Mouse (Mus musculus): ENCODE measurements around the gene Abhd14a. TPM values are rescaled to one million over a fixed set of nuclear protein-coding genes. Genes with fewer than 3 reads are reported as not detected.
"Not testable (repeated sequence)": the region's sequence is repeated elsewhere in the genome, so short reads cannot be mapped to it uniquely, and the experiment has no call there.

The Abhd14a gene
- total RNA-seq (2021): 10 to 100 TPM; 35.3 to 36.5 TPM
- long read RNA-seq, experiment 1, transcript Abhd14a-202 (6 exons, 1,262 nt): major isoform, 5 of 41 reads
- long read RNA-seq, experiment 1, partial matches to known transcripts: 5 of 41 reads
- long read RNA-seq, experiment 1, other reads (novel, unspliced or antisense): 29 of 41 reads
- long read RNA-seq, experiment 2, partial matches to known transcripts: 1 of 34 reads
- long read RNA-seq, experiment 2, other reads (novel, unspliced or antisense): 29 of 34 reads

DNA sequence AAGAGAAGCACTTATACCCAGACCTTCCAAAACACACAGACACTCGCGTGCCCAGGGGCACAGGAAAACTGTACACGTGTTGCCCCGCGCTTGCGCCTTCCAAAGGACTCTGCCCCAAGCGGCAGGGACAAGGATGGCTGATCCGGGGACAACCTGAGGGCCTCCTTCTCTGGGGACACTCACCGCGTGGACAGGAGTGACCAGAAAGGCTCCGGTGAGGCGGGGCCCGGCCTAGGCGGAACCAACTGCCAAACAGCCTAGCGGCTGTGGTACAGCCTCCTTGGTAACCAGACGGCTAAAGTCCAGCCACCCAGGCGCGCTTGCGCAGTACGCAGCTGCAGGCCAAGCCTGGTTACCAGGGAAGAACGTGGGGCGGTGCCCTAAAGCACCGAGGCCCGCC, at the start of gene Abhd14a, which contains the start of gene Abhd14b:
Gene Abhd14a (minus strand): TSS at position 331 of the 400 bp plus-strand sequence.
Gene Abhd14b (plus strand): TSS at position 112 of the 400 bp plus-strand sequence.
- DNase-seq (ENCODE audit: low spot score in 2 of 2): peak; percentile 91 to 94

DNA sequence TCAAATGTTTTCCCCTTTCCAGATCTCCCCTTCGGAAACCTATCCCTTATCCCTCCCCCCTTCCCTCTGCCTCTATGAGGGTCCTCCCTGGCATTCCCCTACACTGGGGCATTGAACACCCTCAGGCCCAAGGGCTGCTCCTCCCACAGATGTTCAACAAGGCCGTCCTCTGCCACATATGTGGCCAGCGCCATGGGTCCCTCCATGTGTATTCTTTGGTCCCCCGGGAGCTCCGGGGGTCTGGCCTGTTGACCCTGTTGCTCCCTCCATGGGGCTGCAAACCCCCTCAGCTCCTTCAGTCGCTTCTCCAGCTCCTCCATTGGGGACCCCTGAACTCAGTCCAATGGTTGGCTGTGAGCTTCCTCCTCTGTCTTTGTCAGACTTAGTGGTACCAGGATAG, 40.1 kb upstream of the Abhd14a start:
- DNase-seq (ENCODE audit: low spot score in 2 of 2): not testable (repeated sequence)

- DNase-seq (ENCODE audit: low spot score in 2 of 2): no peak
These were observed 37.6 kb upstream of the Abhd14a start for GRCm38 (mm10) chr9:106485076-106485475.

DNA sequence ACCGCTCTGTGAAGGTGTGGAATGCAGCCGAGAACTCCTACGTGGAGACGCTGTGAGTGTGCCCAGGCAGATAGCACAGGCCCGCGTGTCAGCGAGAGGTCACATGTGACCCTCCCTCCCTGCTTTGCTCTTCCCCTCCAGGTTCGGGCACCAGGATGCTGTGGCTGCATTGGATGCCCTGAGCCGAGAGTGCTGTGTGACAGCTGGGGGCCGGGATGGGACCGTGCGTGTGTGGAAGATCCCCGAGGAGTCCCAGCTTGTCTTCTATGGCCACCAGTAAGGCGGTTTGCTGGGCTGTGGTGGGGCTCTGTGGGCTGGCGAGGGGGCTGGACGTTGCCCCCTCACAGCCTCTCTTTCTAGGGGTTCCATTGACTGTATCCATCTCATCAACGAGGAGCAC, 36.1 kb upstream of the Abhd14a start:
- DNase-seq (ENCODE audit: low spot score in 2 of 2): no peak

- DNase-seq (ENCODE audit: low spot score in 2 of 2): no peak
These were observed 35.7 kb upstream of the Abhd14a start for GRCm38 (mm10) chr9:106483136-106483535.

GRCm38 (mm10) chr9:106482578-106483115, 35.2 kb upstream of the Abhd14a start:
- DNase-seq (ENCODE audit: low spot score in 2 of 2): no peak

DNA sequence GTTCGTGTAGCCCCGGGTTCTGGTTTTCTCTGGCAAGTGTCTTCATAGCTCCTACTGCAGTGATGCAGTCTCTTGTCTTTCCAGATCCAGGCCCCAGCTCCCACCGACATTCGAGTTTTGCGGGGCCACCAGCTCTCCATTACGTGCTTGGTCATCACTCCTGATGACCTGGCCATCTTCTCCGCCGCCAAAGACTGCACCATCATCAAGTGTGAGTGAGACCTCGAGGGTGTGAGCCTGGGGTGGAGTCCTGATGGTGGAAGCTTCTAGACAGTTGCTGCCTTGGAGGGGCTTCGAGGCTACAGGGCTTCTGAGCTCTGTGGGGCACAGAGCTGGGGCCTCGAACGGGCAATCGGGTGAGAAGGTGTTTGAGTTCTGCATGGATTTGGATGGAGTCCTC, 34.2 kb upstream of the Abhd14a start:
- no peak for DNase-seq (ENCODE audit: low spot score in 2 of 2)

- DNase-seq (ENCODE audit: low spot score in 2 of 2): peak in 1 of 2 experiments; percentile 0
These were observed 33.6 kb upstream of the Abhd14a start for GRCm38 (mm10) chr9:106481075-106481474.

- DNase-seq (ENCODE audit: low spot score in 2 of 2): no peak
These were observed 33.1 kb upstream of the Abhd14a start for GRCm38 (mm10) chr9:106480541-106480940.

DNA sequence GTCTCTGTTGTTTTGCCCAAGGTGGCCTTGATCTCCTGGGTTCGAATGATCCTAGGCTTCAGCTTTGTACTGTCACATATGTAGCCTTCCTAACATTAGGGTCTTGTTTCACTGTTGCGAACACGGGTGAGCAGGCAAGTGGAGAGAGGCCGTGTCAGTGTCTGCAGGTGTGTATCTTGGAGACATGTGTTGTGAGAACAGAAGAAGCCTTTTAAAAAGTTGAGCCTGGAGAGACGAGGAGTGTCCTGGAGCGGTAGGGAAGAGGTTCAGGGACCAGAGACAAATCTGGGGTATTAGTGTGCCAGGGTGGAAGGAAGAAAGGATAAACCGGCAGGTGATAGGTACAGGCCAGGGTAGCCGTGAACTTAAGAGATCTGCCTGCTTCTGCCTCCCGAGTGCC, 30.6 kb upstream of the Abhd14a start:
- DNase-seq (ENCODE audit: low spot score in 2 of 2): peak in 1 of 2 experiments; percentile 1

- peak in 1 of 2 experiments; percentile 1 for DNase-seq (ENCODE audit: low spot score in 2 of 2)
These were observed 30.2 kb upstream of the Abhd14a start for GRCm38 (mm10) chr9:106477649-106478048.

DNA sequence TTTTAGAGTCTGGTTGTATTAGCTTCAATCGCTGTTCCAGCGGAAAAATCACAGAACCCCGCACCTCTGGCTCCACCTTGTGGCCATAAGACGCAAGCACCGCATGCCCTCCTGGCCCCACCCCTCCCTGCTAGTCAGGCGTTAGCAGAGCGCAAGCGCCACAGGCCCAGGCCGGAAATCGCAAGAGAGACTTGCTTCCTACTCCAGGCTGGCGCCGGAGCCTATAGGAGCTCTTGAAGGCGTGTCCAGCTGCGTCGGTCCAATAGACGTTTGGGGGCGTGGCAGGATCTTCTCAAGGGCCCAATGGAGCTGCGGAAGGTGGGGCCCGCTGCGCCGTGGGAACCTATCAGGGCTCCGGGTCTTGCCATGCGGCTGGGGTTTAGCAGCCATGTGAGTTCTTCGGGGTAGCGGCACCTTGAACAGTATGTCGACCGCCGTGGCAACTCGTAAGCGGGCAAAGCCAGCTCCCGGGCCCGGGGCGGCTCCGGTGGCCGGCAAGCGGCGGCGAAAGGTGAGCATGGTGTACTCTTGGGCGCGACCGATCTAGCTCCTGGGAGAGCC, 29.5 kb upstream of the Abhd14a start, which contains the start of gene Parp3:
Gene Parp3 (minus strand): TSS at position 26 of the 561 bp plus-strand sequence.
- peak; percentile 97 to 99 for DNase-seq (ENCODE audit: low spot score in 2 of 2)

- peak; percentile 19 to 25 for DNase-seq (ENCODE audit: low spot score in 2 of 2)
These were observed 28.8 kb upstream of the Abhd14a start for GRCm38 (mm10) chr9:106476002-106476923.

DNA sequence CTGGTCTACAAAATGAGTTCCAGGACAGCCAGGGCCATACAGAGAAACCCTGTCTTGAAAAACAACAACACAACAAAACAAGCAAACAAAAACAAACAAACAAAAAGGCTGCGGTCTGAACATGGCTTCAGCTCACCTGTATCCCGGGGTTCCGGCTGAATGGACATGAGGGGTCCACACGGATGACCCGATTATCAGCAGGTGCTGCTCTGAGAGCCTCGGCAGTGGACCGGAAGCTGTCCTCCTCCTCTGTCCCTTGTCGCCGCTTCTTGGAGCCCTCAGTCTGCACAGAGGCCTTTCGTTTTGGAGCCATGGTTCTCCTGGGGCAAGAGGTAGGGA, 28.2 kb upstream of the Abhd14a start, which contains the start of gene Rrp9:
Gene Rrp9 (plus strand): TSS at position 301 of the 339 bp plus-strand sequence.
- DNase-seq (ENCODE audit: low spot score in 2 of 2): peak in 1 of 2 experiments; percentile 1

DNA sequence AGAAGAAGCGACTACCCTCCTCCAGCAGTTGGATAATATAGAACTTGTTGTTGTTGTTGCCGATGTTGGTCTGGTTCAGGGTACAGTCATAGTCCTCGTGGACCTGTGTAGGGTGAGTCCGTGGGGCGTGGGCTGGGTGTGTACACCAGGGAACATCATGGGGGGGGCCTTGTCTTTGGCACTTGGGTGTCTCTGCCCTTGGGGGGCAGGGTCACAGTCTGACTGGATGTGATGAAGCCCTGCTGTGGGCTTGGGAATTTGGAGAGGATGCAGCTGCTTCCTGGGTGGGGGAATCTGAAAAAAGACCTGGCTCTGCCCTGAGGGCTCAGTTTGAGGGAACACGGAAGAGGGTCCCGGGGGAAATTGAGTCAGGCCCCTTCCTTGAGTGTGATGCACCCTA, 27.6 kb upstream of the Abhd14a start:
- DNase-seq (ENCODE audit: low spot score in 2 of 2): peak; percentile 1 to 2

GRCm38 (mm10) chr9:106474456-106474855, 27.0 kb upstream of the Abhd14a start:
- DNase-seq (ENCODE audit: low spot score in 2 of 2): peak; percentile 59 to 60

DNA sequence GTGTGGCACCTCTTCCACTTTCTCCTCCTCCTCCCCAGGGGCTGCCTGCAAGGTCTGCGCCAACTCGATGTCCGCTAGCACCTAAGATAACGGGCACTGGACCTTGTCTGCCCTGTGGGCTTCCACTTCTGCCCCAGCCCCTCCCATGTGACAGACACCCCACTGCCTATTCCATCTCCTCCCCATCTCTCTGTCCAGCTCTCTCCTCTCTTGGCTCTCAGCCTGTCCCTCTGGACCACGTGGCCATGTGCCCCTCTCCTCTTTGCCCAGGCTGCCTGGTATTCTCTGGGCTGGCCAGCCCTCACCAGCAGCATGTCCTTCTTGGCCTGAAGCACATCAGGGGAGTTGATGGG, 26.3 kb upstream of the Abhd14a start:
- DNase-seq (ENCODE audit: low spot score in 2 of 2): peak; percentile 1 to 4

- DNase-seq (ENCODE audit: low spot score in 2 of 2): peak; percentile 1 to 2
These were observed 25.7 kb upstream of the Abhd14a start for GRCm38 (mm10) chr9:106473081-106473752.

- DNase-seq (ENCODE audit: low spot score in 2 of 2): no peak
These were observed 24.8 kb upstream of the Abhd14a start for GRCm38 (mm10) chr9:106472321-106472720.

DNA sequence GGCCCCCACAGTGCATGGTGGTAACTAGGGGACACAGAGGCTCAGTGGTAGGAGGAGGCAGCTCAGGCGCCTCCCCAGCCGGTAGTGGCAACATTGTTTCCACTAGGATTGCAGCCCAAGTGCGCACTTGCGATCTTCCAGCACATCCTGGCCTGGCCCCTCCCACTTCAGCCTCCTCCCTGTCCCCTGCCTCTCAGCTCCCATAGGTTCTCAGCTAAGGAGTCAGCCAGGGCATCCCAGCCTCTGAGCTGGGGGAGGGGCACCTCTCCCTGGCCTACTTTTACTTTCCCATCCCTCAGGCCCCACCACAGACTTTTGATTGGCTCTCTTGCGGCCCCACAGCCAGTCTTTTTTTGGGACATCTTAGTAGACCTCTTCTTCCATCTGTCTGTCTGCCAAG, 24.4 kb upstream of the Abhd14a start:
- no peak for DNase-seq (ENCODE audit: low spot score in 2 of 2)

Data from left cerebral cortex, adult 18-20 months (tissue).